Mouse (Mus musculus): Measurements from ENCODE around the gene Tal1.

The Tal1 gene

GRCm38 (mm10) chr4:115101682-115102081 is 45.5 kb downstream of the Tal1 start:
- DNase-seq (ENCODE audit: extremely low read depth, low read depth, low spot score) = no peak

GRCm38 (mm10) chr4:115103510-115103909 is 47.3 kb downstream of the Tal1 start:
- DNase-seq (ENCODE audit: extremely low read depth, low read depth, low spot score) = no peak

DNA sequence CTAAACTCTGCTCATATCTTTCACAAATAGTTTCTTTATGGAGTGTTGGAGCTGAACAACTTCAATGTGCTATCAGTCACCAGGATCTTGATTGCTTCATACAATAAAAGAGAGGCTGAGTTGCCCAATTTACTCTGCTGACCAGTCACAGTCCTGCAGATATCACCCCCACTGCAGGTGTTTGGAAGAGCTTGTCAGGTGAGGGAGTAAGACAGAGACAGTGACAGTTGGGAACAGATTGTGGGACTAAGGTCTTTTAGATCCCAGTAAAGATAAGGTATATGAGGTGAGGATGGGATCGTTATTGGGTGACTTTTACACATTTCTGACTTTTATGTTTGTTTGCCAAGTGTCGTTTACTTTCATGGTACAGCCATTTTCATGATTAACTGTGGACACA is 54.9 kb downstream of the Tal1 start:
- DNase-seq (ENCODE audit: extremely low read depth, low read depth, low spot score) = no peak

- DNase-seq (ENCODE audit: extremely low read depth, low read depth, low spot score) = no peak
Observed at GRCm38 (mm10) chr4:115113266-115113665, 57.0 kb downstream of the Tal1 start.

DNA sequence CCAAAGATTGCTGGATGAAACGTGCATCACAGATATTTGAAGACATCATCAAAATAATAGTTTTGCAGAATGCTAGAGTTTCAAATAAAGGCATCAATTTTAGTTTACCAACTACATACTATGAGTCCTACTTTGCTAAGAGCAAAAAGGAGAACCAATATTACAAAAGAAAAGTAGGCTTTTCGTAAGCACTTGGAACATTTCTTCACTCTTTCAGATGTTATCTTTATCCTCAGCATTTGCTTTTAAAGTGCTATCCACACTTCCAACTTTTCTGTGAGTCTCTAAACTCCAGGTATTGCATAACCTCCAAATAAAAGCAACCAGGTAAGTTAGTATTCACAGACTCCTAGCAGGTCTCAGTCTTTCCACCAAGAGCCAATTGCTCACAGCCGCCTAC is 63.4 kb downstream of the Tal1 start:
- peak; percentile 74 for DNase-seq (ENCODE audit: extremely low read depth, low read depth, low spot score)

GRCm38 (mm10) chr4:115121162-115121561 is 64.9 kb downstream of the Tal1 start:
- peak; percentile 34 for DNase-seq (ENCODE audit: extremely low read depth, low read depth, low spot score)
